In genomic region chr5:144162813-144163517, GRCm38 (mm10) we compare ENCODE assay signal across 10 mouse cellular contexts. TPM values are rescaled to one million over a fixed set of nuclear protein-coding genes. Genes with fewer than 3 reads are reported as not detected.
DNase-seq lines count a peak whose midpoint lies in the region; ATAC-seq and TF ChIP-seq lines count a peak whose summit lies in the region.
"Had no signal": no experiment of that assay in that cellular context is flagged by ENCODE, and none has a peak within 500 bp of the region (broad histone marks: within the 10 kb centered on the region; RNA-seq: fewer than 3 reads in every experiment).

No protein-coding gene starts in this region.

- no peaks in the 10 kb centered on the region for H3K27me3 ChIP-seq in thymus, adult 2 months (ENCODE audit: control insufficient read depth, insufficient read depth, low read length)
- H3K27me3 ChIP-seq in hindbrain, embryonic 14.5 days (ENCODE audit: control insufficient read depth, insufficient read depth, low read length) = no peaks in the 10 kb centered on the region
- H3K27me3 ChIP-seq in heart, embryonic 11.5 days (ENCODE audit: control insufficient read depth, insufficient read depth, low read length) = no peaks in the 10 kb centered on the region
- H3K27me3 ChIP-seq: limb, embryonic 12.5 days had no signal

- no peak overlapping the region for H3K9ac ChIP-seq in hindbrain, embryonic 14.5 days
- no peak overlapping the region for H3K9ac ChIP-seq in heart, embryonic 11.5 days (ENCODE audit: low read depth, low read length)
- H3K9ac ChIP-seq: limb, embryonic 12.5 days had no signal

- DNase-seq in thymus, postnatal 25 days = peak; percentile 12
- DNase-seq in thymus, adult 2 months = no peak
- peak; percentile 74 to 75 for DNase-seq in cerebellum, postnatal 36 days
- peak; percentile 60 for DNase-seq in large intestine, adult 2 months (ENCODE audit: low read depth, low spot score)
- no peak for DNase-seq in layer of hippocampus, adult 18-20 months (ENCODE audit: low spot score in 2 of 2)
- no peak for DNase-seq in hindbrain, embryonic 14.5 days (ENCODE audit: low spot score)
- DNase-seq: heart, postnatal 4 days had no signal

- no peak overlapping the region for H3K4me2 ChIP-seq in hindbrain, embryonic 14.5 days (replicated peaks)
- no peak overlapping the region for H3K4me2 ChIP-seq in heart, embryonic 11.5 days
- H3K4me2 ChIP-seq: limb, embryonic 12.5 days had no signal

- no peak for ATAC-seq in hindbrain, embryonic 14.5 days (ENCODE audit: low FRiP score)
- no peak for ATAC-seq in heart, embryonic 11.5 days (replicated peaks; ENCODE audit: insufficient number of reproducible peaks, low FRiP score, low TSS enrichment)

- no peak overlapping the region for H3K4me3 ChIP-seq in thymus, adult 2 months (ENCODE audit: control insufficient read depth, insufficient read depth, low read length)
- no peak overlapping the region for H3K4me3 ChIP-seq in hindbrain, embryonic 14.5 days (replicated peaks; ENCODE audit: low read length)
- H3K4me3 ChIP-seq in heart, embryonic 11.5 days (ENCODE audit: low read depth, low read length) = no peak overlapping the region
- H3K4me3 ChIP-seq: limb, embryonic 12.5 days; myocyte had no signal

- H3K36me3 ChIP-seq in thymus, adult 2 months (ENCODE audit: control insufficient read depth, insufficient read depth, low read length) = peaks cover 5% of the 10 kb centered on the region
- H3K36me3 ChIP-seq in hindbrain, embryonic 14.5 days (replicated peaks; ENCODE audit: control insufficient read depth, insufficient read depth) = peaks cover 64% of the 10 kb centered on the region
- no peaks in the 10 kb centered on the region; the same call in 1 of the 2 replicates for H3K36me3 ChIP-seq in heart, embryonic 11.5 days (ENCODE audit: control insufficient read depth, insufficient read depth, low read length)

- H3K4me1 ChIP-seq in thymus, adult 2 months (replicated peaks; ENCODE audit: control insufficient read depth, insufficient read depth, low read length) = peaks cover 16% of the 10 kb centered on the region
- no peaks in the 10 kb centered on the region for H3K4me1 ChIP-seq in hindbrain, embryonic 14.5 days (replicated peaks; ENCODE audit: control insufficient read depth, insufficient read depth, low read length)
- H3K4me1 ChIP-seq in heart, embryonic 11.5 days (ENCODE audit: control insufficient read depth, insufficient read depth, low read length) = no peaks in the 10 kb centered on the region
- H3K4me1 ChIP-seq: limb, embryonic 12.5 days had no signal

- H3K27ac ChIP-seq in thymus, adult 2 months (ENCODE audit: control insufficient read depth, insufficient read depth, low read length) = no peak overlapping the region
- no peak overlapping the region for H3K27ac ChIP-seq in hindbrain, embryonic 14.5 days
- no peak overlapping the region for H3K27ac ChIP-seq in heart, embryonic 11.5 days (ENCODE audit: low read depth, low read length)
- H3K27ac ChIP-seq: limb, embryonic 12.5 days had no signal

- WGBS in thymus, adult 2 months = 66% methylated on average over 10 of the region's 10 CpGs
- 46% methylated on average over 10 of the region's 10 CpGs for WGBS in large intestine, adult 2 months
- 87% methylated on average over 10 of the region's 10 CpGs for WGBS in hindbrain, embryonic 14.5 days
- 87% methylated on average over 10 of the region's 10 CpGs for WGBS in heart, embryonic 11.5 days (ENCODE audit: insufficient replicate concordance)

- no peaks in the 10 kb centered on the region for H3K9me3 ChIP-seq in hindbrain, embryonic 14.5 days (ENCODE audit: control insufficient read depth, low read length)
- H3K9me3 ChIP-seq in heart, embryonic 11.5 days (replicated peaks; ENCODE audit: control insufficient read depth, low read length) = no peaks in the 10 kb centered on the region
- H3K9me3 ChIP-seq: limb, embryonic 12.5 days had no signal

- TF ChIP-seq CTCF in thymus, adult 2 months (IDR thresholded peaks at IDR 0.05; ENCODE audit: borderline replicate concordance, control insufficient read depth, extremely low read depth, insufficient read depth, low read length, poor library complexity) = no peak

- TF ChIP-seq POLR2A in thymus, adult 2 months (IDR thresholded peaks at IDR 0.05; ENCODE audit: control insufficient read depth, extremely low read depth, insufficient read depth, low read length, poor library complexity) = no peak

RNA-seq across cellular contexts. Expression of gene Bhlha15, which starts 27.1 kb away (rescaled TPM):
- 0.42 and 0.70 TPM in 2 replicates for polyA plus RNA-seq in thymus, adult 2 months (2012; rRNA removed)
- polyA plus RNA-seq in large intestine, adult 2 months (2012; rRNA removed) = 11.4 and 14.1 TPM in 2 replicates
- total RNA-seq in layer of hippocampus, adult 18-20 months (2021) = under 1 TPM in 1 of 2 experiments, not detected in 1; 0.17 TPM
- polyA plus RNA-seq in hindbrain, embryonic 14.5 days (2014; fragmentation: Nextera tagmentation; extraction: Ambion mirVana) = 0.11 and 0.12 TPM in 2 replicates
- 0.63 and 0.79 TPM in 2 replicates for polyA plus RNA-seq in heart, embryonic 11.5 days (2014; fragmentation: Nextera tagmentation; extraction: Ambion mirVana)

Comparison
In these comparisons a context has a peak if more than half of its experiments do, and no peak if none do; other contexts are left out.
1. DNase-seq: peak in thymus, postnatal 25 days (single experiment), cerebellum, postnatal 36 days (2 of 2) and large intestine, adult 2 months (single experiment); none in thymus, adult 2 months (single experiment), layer of hippocampus, adult 18-20 months (0 of 2) and hindbrain, embryonic 14.5 days (single experiment).